Mouse (Mus musculus): ENCODE data around the gene Mblac2. TPM values are rescaled to one million over a fixed set of nuclear protein-coding genes. Genes with fewer than 3 reads are reported as not detected.

Gene Mblac2
- polyA plus RNA-seq, 1 experiment: 0.62 TPM

DNA sequence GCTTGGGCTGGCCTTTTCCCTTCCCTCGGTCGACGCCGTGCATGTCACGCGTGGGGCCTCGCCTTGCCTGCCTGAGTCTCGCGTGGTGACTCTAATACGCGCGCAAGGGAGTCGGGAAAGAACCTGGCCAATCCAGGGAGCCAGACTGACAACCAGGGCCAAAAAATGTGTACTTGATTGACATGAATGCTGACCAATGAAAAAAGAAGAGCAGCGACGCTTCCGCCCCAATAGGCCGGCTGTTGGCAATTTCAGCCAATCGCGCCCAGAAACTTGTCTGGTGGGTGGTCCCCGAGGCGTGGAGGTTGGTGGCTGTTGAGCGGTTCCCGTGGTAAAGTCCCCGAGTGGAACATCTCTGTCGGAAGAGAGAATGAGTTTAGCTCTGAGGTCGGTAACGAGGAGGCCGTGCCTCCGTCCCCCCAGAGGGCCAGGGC is 71.8 kb downstream of the Mblac2 start, which contains the start of gene Cetn3:
TSS of gene Cetn3 (plus strand) at position 107 of the 434 bp plus-strand sequence.
- Histone ChIP-seq H3ac (ENCODE audit: control insufficient read depth, insufficient read length) (peak within 1 kb of the TSS; percentile 30), H3K36me3 (ENCODE audit: control insufficient read depth, insufficient read depth) (peaks cover 3% of the 10 kb centered on the region), H3K27me3 (ENCODE audit: control insufficient read depth, insufficient read depth, insufficient read length) (no peaks in the 10 kb centered on the region), H3K79me2 (ENCODE audit: control insufficient read depth, insufficient read depth) (peaks cover 24% of the 10 kb centered on the region), H3K4me3 (peak within 1 kb of the TSS; percentile 52), H3K4me2 (ENCODE audit: low read depth) (peak within 1 kb of the TSS; percentile 88)
- no peak for TF ChIP-seq TCF12 (IDR thresholded peaks at IDR 0.05; ENCODE audit: insufficient read depth, poor library complexity, severe bottlenecking)
- no peak for TF ChIP-seq MYOG (IDR thresholded peaks at IDR 0.05; ENCODE audit: control insufficient read depth in 1 of 3, insufficient read depth in 1 of 3, insufficient read length in 2 of 3, low read depth in 2 of 3)
- no peak for TF ChIP-seq REST (IDR thresholded peaks at IDR 0.05; ENCODE audit: insufficient read depth, insufficient read length)
- no peak for TF ChIP-seq TCF3 (IDR thresholded peaks at IDR 0.05; ENCODE audit: insufficient read length, low read depth)
- no peak for TF ChIP-seq MYOD1 (IDR thresholded peaks at IDR 0.05; ENCODE audit: control insufficient read depth in 1 of 3, insufficient read length in 2 of 3, low read depth in 2 of 3)
- TF ChIP-seq POLR2AphosphoS2 (IDR thresholded peaks at IDR 0.05; ENCODE audit: insufficient read length, low read depth): peak; percentile 66
- peak; percentile 83 for TF ChIP-seq POLR2A (IDR thresholded peaks at IDR 0.05; ENCODE audit: insufficient read length, low read depth)
- TF ChIP-seq SRF (IDR thresholded peaks at IDR 0.05; ENCODE audit: control insufficient read depth, insufficient read length, low read depth): no peak
- peak; percentile 76 for TF ChIP-seq MAX (IDR thresholded peaks at IDR 0.05; ENCODE audit: low read depth)
- TF ChIP-seq E2F4 (IDR thresholded peaks at IDR 0.05; ENCODE audit: insufficient read depth): peak; percentile 30
- no peak for TF ChIP-seq CEBPB (IDR thresholded peaks at IDR 0.05; ENCODE audit: insufficient read depth, poor library complexity, severe bottlenecking)
- TF ChIP-seq USF1 (IDR thresholded peaks at IDR 0.05; ENCODE audit: low read depth): no peak

DNA sequence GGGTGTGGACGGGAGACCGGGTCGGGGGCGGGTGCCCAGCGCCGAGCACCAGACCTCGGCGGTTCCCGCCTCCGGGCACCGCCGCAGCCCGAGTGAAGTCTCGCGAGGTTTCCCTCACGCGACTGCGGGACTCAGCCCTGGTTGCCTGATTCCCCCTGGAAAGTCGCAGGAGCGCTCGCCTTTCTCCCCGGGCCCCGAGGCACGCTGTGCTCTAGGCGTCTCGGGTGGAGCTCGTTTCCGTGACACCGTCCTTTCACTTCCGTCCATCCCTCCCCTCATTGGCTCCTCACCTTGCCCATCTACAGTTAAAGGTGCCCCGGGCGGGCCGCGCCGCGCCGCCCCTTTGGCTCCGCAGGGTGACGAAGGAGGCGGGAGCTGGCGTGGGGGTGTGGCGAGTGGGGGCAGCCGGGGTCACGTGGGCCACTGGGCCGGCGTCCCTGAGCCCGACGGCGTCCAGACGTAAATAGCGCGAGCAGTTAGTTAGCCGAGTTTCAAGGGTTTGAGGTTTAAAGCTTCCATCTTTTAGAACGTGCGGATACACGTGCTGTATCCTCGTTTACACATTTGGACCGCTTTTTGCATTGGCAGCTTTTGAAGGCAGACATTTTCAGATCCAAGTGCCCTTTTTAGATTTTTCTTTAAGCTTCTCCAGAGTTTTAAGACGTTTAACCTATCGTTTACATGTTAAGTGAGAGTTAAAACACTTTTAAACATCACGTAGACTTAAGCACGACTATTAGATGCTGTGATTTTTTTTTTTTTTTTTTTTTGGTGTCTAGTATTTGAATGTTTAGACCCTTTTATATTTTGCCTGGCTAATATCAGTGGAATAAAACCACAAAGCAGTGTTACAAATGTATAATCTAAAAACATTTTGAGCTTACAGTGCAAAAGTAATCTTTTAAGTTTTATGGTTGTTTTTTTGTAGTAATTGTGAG is 72.5 kb downstream of the Mblac2 start:
- no peaks in the 10 kb centered on the region for H3K27me3 ChIP-seq (ENCODE audit: control insufficient read depth, insufficient read depth, insufficient read length)
- no peak for TF ChIP-seq CEBPB (IDR thresholded peaks at IDR 0.05; ENCODE audit: insufficient read depth, poor library complexity, severe bottlenecking)
- no peak for TF ChIP-seq SRF (IDR thresholded peaks at IDR 0.05; ENCODE audit: control insufficient read depth, insufficient read length, low read depth)
- TF ChIP-seq TCF12 (IDR thresholded peaks at IDR 0.05; ENCODE audit: insufficient read depth, poor library complexity, severe bottlenecking): no peak
- peak; percentile 83 for TF ChIP-seq POLR2A (IDR thresholded peaks at IDR 0.05; ENCODE audit: insufficient read length, low read depth)
- TF ChIP-seq E2F4 (IDR thresholded peaks at IDR 0.05; ENCODE audit: insufficient read depth): peak; percentile 80
- TF ChIP-seq MYOD1 (IDR thresholded peaks at IDR 0.05; ENCODE audit: control insufficient read depth in 1 of 3, insufficient read length in 2 of 3, low read depth in 2 of 3): no peak
- TF ChIP-seq MYOG (IDR thresholded peaks at IDR 0.05; ENCODE audit: control insufficient read depth in 1 of 3, insufficient read depth in 1 of 3, insufficient read length in 2 of 3, low read depth in 2 of 3): peak in 1 of 3 experiments; percentile 22
- peak; percentile 71 for TF ChIP-seq POLR2AphosphoS2 (IDR thresholded peaks at IDR 0.05; ENCODE audit: insufficient read length, low read depth)
- no peak for TF ChIP-seq TCF3 (IDR thresholded peaks at IDR 0.05; ENCODE audit: insufficient read length, low read depth)
- TF ChIP-seq USF1 (IDR thresholded peaks at IDR 0.05; ENCODE audit: low read depth): peak; percentile 91
- no peak for TF ChIP-seq REST (IDR thresholded peaks at IDR 0.05; ENCODE audit: insufficient read depth, insufficient read length)
- peak; percentile 40 for TF ChIP-seq MAX (IDR thresholded peaks at IDR 0.05; ENCODE audit: low read depth)
- H3K4me2 ChIP-seq (ENCODE audit: low read depth): peak overlapping the region; percentile 84
- peaks cover 24% of the 10 kb centered on the region for H3K79me2 ChIP-seq (ENCODE audit: control insufficient read depth, insufficient read depth)
- peaks cover 7% of the 10 kb centered on the region for H3K36me3 ChIP-seq (ENCODE audit: control insufficient read depth, insufficient read depth)
- peak overlapping the region; percentile 30 for H3ac ChIP-seq (ENCODE audit: control insufficient read depth, insufficient read length)
- H3K4me3 ChIP-seq: peak overlapping the region; percentile 52

DNA sequence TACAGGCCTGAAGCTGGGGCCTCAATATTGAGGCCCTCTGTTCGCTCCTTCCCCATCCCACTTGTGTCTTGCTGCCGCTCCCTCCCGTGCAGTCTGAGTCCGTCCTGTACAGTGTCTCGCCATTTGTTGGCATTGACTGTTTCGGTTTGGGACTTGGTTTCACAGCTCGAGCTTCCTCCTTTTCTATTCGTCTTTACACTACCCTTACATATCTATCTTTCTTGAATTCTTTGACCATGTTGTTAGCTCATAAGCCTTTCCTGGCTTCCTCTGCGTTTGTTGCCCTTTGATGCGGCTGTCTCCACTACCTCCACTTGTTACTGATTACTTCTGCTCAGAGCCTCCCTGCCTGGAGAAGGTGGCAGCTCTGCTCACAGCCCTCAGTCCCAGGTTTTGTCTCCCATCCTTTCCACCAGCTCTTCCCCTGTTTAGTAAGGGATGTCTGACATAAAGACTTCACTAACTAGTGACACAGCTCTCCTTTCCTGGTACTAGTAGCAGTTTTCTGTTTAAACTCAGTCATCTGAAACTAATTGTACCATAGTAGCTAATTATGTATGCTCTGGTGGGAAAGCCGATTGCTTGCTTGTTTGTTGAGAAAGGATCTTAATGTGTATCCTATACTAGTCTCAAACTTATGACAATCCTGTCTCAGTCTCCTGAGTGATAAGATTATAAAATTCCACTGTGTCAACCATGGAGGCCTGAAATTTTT is 74.8 kb downstream of the Mblac2 start:
- H3K36me3 ChIP-seq (ENCODE audit: control insufficient read depth, insufficient read depth): peaks cover 10% of the 10 kb centered on the region
- no peaks in the 10 kb centered on the region for H3K27me3 ChIP-seq (ENCODE audit: control insufficient read depth, insufficient read depth, insufficient read length)
- no peak overlapping the region for H3ac ChIP-seq (ENCODE audit: control insufficient read depth, insufficient read length)
- TF ChIP-seq MYOD1 (IDR thresholded peaks at IDR 0.05; ENCODE audit: control insufficient read depth in 1 of 3, insufficient read length in 2 of 3, low read depth in 2 of 3) (no peak), POLR2AphosphoS2 (IDR thresholded peaks at IDR 0.05; ENCODE audit: insufficient read length, low read depth) (no peak)
- H3K79me2 ChIP-seq (ENCODE audit: control insufficient read depth, insufficient read depth): peaks cover 24% of the 10 kb centered on the region
- no peak overlapping the region for H3K4me2 ChIP-seq (ENCODE audit: low read depth)
- H3K4me3 ChIP-seq: no peak overlapping the region

GRCm38 (mm10) chr13:81790160-81790559 is 79.0 kb downstream of the Mblac2 start:
- no peaks in the 10 kb centered on the region for H3K27me3 ChIP-seq (ENCODE audit: control insufficient read depth, insufficient read depth, insufficient read length)
- H3K79me2 ChIP-seq (ENCODE audit: control insufficient read depth, insufficient read depth): peaks cover 18% of the 10 kb centered on the region
- peaks cover 10% of the 10 kb centered on the region for H3K36me3 ChIP-seq (ENCODE audit: control insufficient read depth, insufficient read depth)

More at GRCm38 (mm10) chr13:81790160-81790559, 79.0 kb downstream of the Mblac2 start:
- H3K4me2 ChIP-seq (ENCODE audit: low read depth): no peak overlapping the region
- TF ChIP-seq CEBPB (IDR thresholded peaks at IDR 0.05; ENCODE audit: insufficient read depth, poor library complexity, severe bottlenecking) (no peak), USF1 (IDR thresholded peaks at IDR 0.05; ENCODE audit: low read depth) (no peak), REST (IDR thresholded peaks at IDR 0.05; ENCODE audit: insufficient read depth, insufficient read length) (no peak), MAX (IDR thresholded peaks at IDR 0.05; ENCODE audit: low read depth) (no peak), POLR2AphosphoS2 (IDR thresholded peaks at IDR 0.05; ENCODE audit: insufficient read length, low read depth) (no peak), TCF12 (IDR thresholded peaks at IDR 0.05; ENCODE audit: insufficient read depth, poor library complexity, severe bottlenecking) (no peak), MYOG (IDR thresholded peaks at IDR 0.05; ENCODE audit: control insufficient read depth in 1 of 3, insufficient read depth in 1 of 3, insufficient read length in 2 of 3, low read depth in 2 of 3) (no peak), SRF (IDR thresholded peaks at IDR 0.05; ENCODE audit: control insufficient read depth, insufficient read length, low read depth) (no peak), POLR2A (IDR thresholded peaks at IDR 0.05; ENCODE audit: insufficient read length, low read depth) (no peak), TCF3 (IDR thresholded peaks at IDR 0.05; ENCODE audit: insufficient read length, low read depth) (no peak), MYOD1 (IDR thresholded peaks at IDR 0.05; ENCODE audit: control insufficient read depth in 1 of 3, insufficient read length in 2 of 3, low read depth in 2 of 3) (no peak), E2F4 (IDR thresholded peaks at IDR 0.05; ENCODE audit: insufficient read depth) (no peak)
- H3K4me3 ChIP-seq: no peak overlapping the region
- no peak overlapping the region for H3ac ChIP-seq (ENCODE audit: control insufficient read depth, insufficient read length)
